Mouse (Mus musculus) right cerebral cortex, postnatal 25 days (tissue): Measurements from ENCODE around the gene Gm10801.
"Not testable (repeated sequence)": the region's sequence is repeated elsewhere in the genome, so short reads cannot be mapped to it uniquely, and the experiment has no call there.

ENCODE experiments used
- DNase-seq: peaks from one replicate; pipeline ENCODE4 v3.0.0; 2022

Gene Gm10801

DNA sequence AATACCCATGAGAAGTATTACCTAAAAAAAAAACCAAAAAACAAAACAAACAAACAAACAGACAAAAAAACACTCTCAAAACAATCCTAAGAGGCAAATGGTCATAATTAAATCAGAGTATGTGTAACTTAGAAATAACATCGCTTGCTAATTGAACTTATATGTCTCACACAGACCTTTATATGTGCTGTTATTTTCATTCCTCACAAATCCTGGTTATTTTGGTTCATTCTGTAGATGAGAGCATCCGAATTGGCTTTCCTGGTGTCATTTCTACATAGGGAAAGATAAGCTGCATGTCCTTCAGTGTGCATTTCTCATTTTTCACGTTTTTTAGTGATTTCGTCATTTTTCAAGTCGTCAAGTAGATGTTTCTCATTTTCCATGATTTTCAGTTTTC, at the start of gene Gm10801:
TSS of gene Gm10801 (plus strand) at position 301 of the 400 bp plus-strand sequence.
- DNase-seq: not testable (repeated sequence)

DNA sequence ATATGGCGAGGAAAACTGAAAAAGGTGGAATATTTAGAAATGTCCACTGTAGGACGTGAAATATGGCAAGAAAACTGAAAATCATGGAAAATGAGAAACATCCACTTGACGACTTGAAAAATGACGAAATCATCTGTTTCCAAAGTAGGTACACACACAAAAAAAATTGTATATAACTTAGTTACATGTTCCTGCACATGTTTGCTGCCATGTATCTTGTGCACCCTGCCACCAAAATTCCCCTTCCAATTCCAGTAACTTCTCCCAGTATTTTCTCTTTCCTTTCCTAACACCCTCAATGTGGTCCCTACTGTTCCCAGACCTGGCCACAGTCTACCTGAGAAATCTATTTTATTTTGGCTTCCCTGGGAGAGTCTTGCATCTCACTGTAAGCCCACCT, 5.2 kb downstream of the Gm10801 start, which contains the start of gene Gm10800:
TSS of gene Gm10800 (minus strand) at position 101 of the 400 bp plus-strand sequence.
- not testable (repeated sequence) for DNase-seq

DNA sequence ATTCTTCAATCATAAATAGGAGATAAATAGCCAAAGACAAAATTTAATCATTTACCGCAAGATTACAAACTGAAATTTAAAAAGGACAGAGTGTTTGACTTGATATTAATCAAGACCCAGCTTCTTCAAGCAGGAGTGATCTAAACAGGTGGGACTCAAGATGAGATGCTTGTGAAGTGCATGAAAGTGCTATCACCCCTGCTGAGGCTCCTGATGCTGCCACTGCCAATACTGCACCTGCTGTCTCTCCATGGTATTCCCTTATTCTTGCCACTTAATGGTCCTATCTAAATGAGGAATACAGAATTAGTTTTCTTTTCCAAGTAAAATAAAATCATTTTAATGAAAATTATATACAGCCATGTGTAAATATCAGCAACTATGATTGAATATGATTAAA, 35.5 kb downstream of the Gm10801 start:
- DNase-seq: no peak
